ENCODE assay signal across 8 mouse cellular contexts in genomic region chr15:89122649-89123366, GRCm38 (mm10). TPM values are rescaled to one million over a fixed set of nuclear protein-coding genes. Genes with fewer than 3 reads are reported as not detected.
DNase-seq lines count a peak whose midpoint lies in the region; ATAC-seq and TF ChIP-seq lines count a peak whose summit lies in the region.

TSS of gene Tubgcp6 (minus strand) at chr15:89123112.

- 0 out of 2 replicates have a peak, but pooled peaks cover 2% of the 10 kb centered on the region for H3K36me3 ChIP-seq in heart, embryonic 11.5 days (ENCODE audit: control insufficient read depth, insufficient read depth, low read length)
- H3K36me3 ChIP-seq in kidney, embryonic 16.5 days (ENCODE audit: insufficient read depth, low read length) = peaks cover 9% of the 10 kb centered on the region; the same call in 1 of the 2 replicates
- H3K36me3 ChIP-seq in liver, adult 2 months (ENCODE audit: control insufficient read depth, insufficient read depth, low read length) = no peaks in the 10 kb centered on the region; the same call in 1 of the 2 replicates
- H3K36me3 ChIP-seq in myocyte (ENCODE audit: control insufficient read depth, insufficient read depth) = peaks cover 22% of the 10 kb centered on the region
- peaks cover 11% of the 10 kb centered on the region; the same call in 1 of the 2 replicates for H3K36me3 ChIP-seq in splenic B cell, adult 2 months (ENCODE audit: control insufficient read depth, insufficient read depth, low read length, poor library complexity, severe bottlenecking)

- H3K9ac ChIP-seq in heart, embryonic 11.5 days (ENCODE audit: low read depth, low read length) = peak within 1 kb of the TSS; percentile 90
- peak within 1 kb of the TSS; percentile 85 for H3K9ac ChIP-seq in kidney, embryonic 16.5 days (replicated peaks; ENCODE audit: low read length)
- H3K9ac ChIP-seq in liver, adult 2 months (ENCODE audit: low read depth, low read length) = peak within 1 kb of the TSS; percentile 89

- H3K4me2 ChIP-seq in heart, embryonic 11.5 days = peak within 1 kb of the TSS; percentile 71
- peak within 1 kb of the TSS; percentile 92 for H3K4me2 ChIP-seq in kidney, embryonic 16.5 days (replicated peaks; ENCODE audit: low read depth, low read length)
- peak within 1 kb of the TSS; percentile 97 for H3K4me2 ChIP-seq in myocyte (ENCODE audit: low read depth)

- H3K27ac ChIP-seq in heart, embryonic 11.5 days (ENCODE audit: low read depth, low read length) = peak within 1 kb of the TSS; percentile 73
- H3K27ac ChIP-seq in kidney, embryonic 16.5 days (ENCODE audit: low read length) = peak within 1 kb of the TSS; percentile 74
- H3K27ac ChIP-seq in liver, adult 2 months (replicated peaks; ENCODE audit: insufficient read depth, low read depth, low read length) = peak within 1 kb of the TSS; percentile 52

- 0 out of 2 replicates have a peak, but pooled peaks have one; percentile 50 for TF ChIP-seq POLR2A in liver, adult 2 months (IDR thresholded peaks at IDR 0.05; ENCODE audit: extremely low read depth, insufficient read depth, low read length)
- TF ChIP-seq POLR2A in myocyte (IDR thresholded peaks at IDR 0.05; ENCODE audit: insufficient read length, low read depth) = peak; percentile 94

- no peak for TF ChIP-seq CTCF in liver, adult 2 months (IDR thresholded peaks at IDR 0.05; ENCODE audit: low read depth, low read length)

- H3K9me3 ChIP-seq in heart, embryonic 11.5 days (replicated peaks; ENCODE audit: control insufficient read depth, low read length) = no peaks in the 10 kb centered on the region
- no peaks in the 10 kb centered on the region for H3K9me3 ChIP-seq in kidney, embryonic 16.5 days (ENCODE audit: low read length)

- peak; percentile 91 for ATAC-seq in erythroblast, adult 5-6 weeks (replicated peaks; ENCODE audit: low FRiP score, poor library complexity, severe bottlenecking)
- ATAC-seq in heart, embryonic 11.5 days (replicated peaks; ENCODE audit: insufficient number of reproducible peaks, low FRiP score, low TSS enrichment) = peak; percentile 78
- peak; percentile 80 for ATAC-seq in kidney, embryonic 16.5 days (ENCODE audit: low FRiP score, low TSS enrichment)

- peak within 1 kb of the TSS; percentile 95 for H3K4me3 ChIP-seq in heart, embryonic 11.5 days (ENCODE audit: low read depth, low read length)
- H3K4me3 ChIP-seq in kidney, embryonic 16.5 days (ENCODE audit: low read length) = peak within 1 kb of the TSS; percentile 95
- H3K4me3 ChIP-seq in liver, adult 2 months (ENCODE audit: insufficient read depth, low read depth, low read length) = peak within 1 kb of the TSS; percentile 93
- H3K4me3 ChIP-seq in myocyte = peak within 1 kb of the TSS; percentile 91

- WGBS in heart, embryonic 11.5 days (ENCODE audit: insufficient replicate concordance) = under 1% methylated on average over 47 of the region's 47 CpGs
- WGBS in kidney, embryonic 16.5 days = 0% methylated on average over 47 of the region's 47 CpGs
- WGBS in liver, adult 2 months = under 1% methylated on average over 47 of the region's 47 CpGs

- peak; percentile 97 to 98 for DNase-seq in B cell, adult 2 months
- peak; percentile 99 for DNase-seq in brain, adult 2 months (ENCODE audit: low read depth, low spot score)
- DNase-seq in liver, adult 2 months (ENCODE audit: extremely low read depth, low read depth, low spot score) = peak; percentile 77
- peak; percentile 94 for DNase-seq in splenic B cell, adult 2 months (ENCODE audit: low read depth, low spot score)

- peaks cover 14% of the 10 kb centered on the region; the same call in 1 of the 2 replicates for H3K79me2 ChIP-seq in liver, adult 2 months (ENCODE audit: control insufficient read depth, insufficient read depth, low read length)
- H3K79me2 ChIP-seq in myocyte (ENCODE audit: control insufficient read depth, insufficient read depth) = peaks cover 45% of the 10 kb centered on the region

- no peaks in the 10 kb centered on the region for H3K27me3 ChIP-seq in heart, embryonic 11.5 days (ENCODE audit: control insufficient read depth, insufficient read depth, low read length)
- H3K27me3 ChIP-seq in kidney, embryonic 16.5 days (ENCODE audit: insufficient read depth, low read length) = no peaks in the 10 kb centered on the region
- no peaks in the 10 kb centered on the region for H3K27me3 ChIP-seq in liver, adult 2 months (ENCODE audit: control insufficient read depth, insufficient read depth, low read length)
- H3K27me3 ChIP-seq in myocyte (ENCODE audit: control insufficient read depth, insufficient read depth, insufficient read length) = no peaks in the 10 kb centered on the region
- H3K27me3 ChIP-seq in splenic B cell, adult 2 months (ENCODE audit: control insufficient read depth, insufficient read depth, low read length, poor library complexity, severe bottlenecking) = no peaks in the 10 kb centered on the region

- H3K4me1 ChIP-seq in heart, embryonic 11.5 days (ENCODE audit: control insufficient read depth, insufficient read depth, low read length) = peaks cover 28% of the 10 kb centered on the region
- peaks cover 35% of the 10 kb centered on the region for H3K4me1 ChIP-seq in kidney, embryonic 16.5 days (ENCODE audit: insufficient read depth, low read length)
- peaks cover 14% of the 10 kb centered on the region for H3K4me1 ChIP-seq in liver, adult 2 months (ENCODE audit: control insufficient read depth, insufficient read depth, low read length)

- peak within 1 kb of the TSS; percentile 51 for H3ac ChIP-seq in myocyte (ENCODE audit: control insufficient read depth, insufficient read length)

TF ChIP-seq in myocyte, 11 proteins besides CTCF, POLR2A, EP300 and RAD21:
- no peak for TF ChIP-seq USF1 (IDR thresholded peaks at IDR 0.05; ENCODE audit: low read depth)
- no peak for TF ChIP-seq MYOD1 (IDR thresholded peaks at IDR 0.05; ENCODE audit: control insufficient read depth in 1 of 3, insufficient read length in 2 of 3, low read depth in 2 of 3)
- peak; percentile 96 for TF ChIP-seq SRF (IDR thresholded peaks at IDR 0.05; ENCODE audit: control insufficient read depth, insufficient read length, low read depth)
- no peak for TF ChIP-seq REST (IDR thresholded peaks at IDR 0.05; ENCODE audit: insufficient read depth, insufficient read length)
- TF ChIP-seq CEBPB (IDR thresholded peaks at IDR 0.05; ENCODE audit: insufficient read depth, poor library complexity, severe bottlenecking) = no peak
- TF ChIP-seq TCF3 (IDR thresholded peaks at IDR 0.05; ENCODE audit: insufficient read length, low read depth) = no peak
- TF ChIP-seq MYOG (IDR thresholded peaks at IDR 0.05; ENCODE audit: control insufficient read depth in 1 of 3, insufficient read depth in 1 of 3, insufficient read length in 2 of 3, low read depth in 2 of 3) = peak in 1 of 3 experiments; percentile 45
- peak; percentile 91 for TF ChIP-seq E2F4 (IDR thresholded peaks at IDR 0.05; ENCODE audit: insufficient read depth)
- no peak for TF ChIP-seq TCF12 (IDR thresholded peaks at IDR 0.05; ENCODE audit: insufficient read depth, poor library complexity, severe bottlenecking)
- no peak for TF ChIP-seq MAX (IDR thresholded peaks at IDR 0.05; ENCODE audit: low read depth)
- TF ChIP-seq POLR2AphosphoS2 (IDR thresholded peaks at IDR 0.05; ENCODE audit: insufficient read length, low read depth) = peak; percentile 96

RNA-seq across cellular contexts. Expression of gene Tubgcp6, which starts in this region (rescaled TPM):
- total RNA-seq in erythroblast, adult 5-6 weeks (2015; ENCODE audit: low replicate concordance) = 7.3 and 13.8 TPM in 2 replicates
- 15.3 and 21.2 TPM in 2 replicates for total RNA-seq in erythroblast, adult 5-6 weeks (2017; ENCODE audit: low replicate concordance)
- 13.1 and 14.1 TPM in 2 replicates for polyA plus RNA-seq in heart, embryonic 11.5 days (2014; fragmentation: Nextera tagmentation; extraction: Ambion mirVana)
- 14.7 and 17.8 TPM in 2 replicates for polyA plus RNA-seq in kidney, embryonic 16.5 days (2015; fragmentation: Nextera tagmentation; extraction: Ambion mirVana)
- total RNA-seq in liver, adult 2 months (2014; rRNA removed) = 6.5 and 7.5 TPM in 2 replicates
- 9.1 and 13.2 TPM in 2 replicates for polyA plus RNA-seq in liver, adult 2 months (2012; rRNA removed)
- 15.0 TPM for polyA plus RNA-seq in myocyte (2012; fragmentation: generic; extraction: Trizol)

Comparison
In these comparisons a context has a peak if more than half of its experiments do, and no peak if none do; other contexts are left out.
1. Peak in every context shown above with its lines: DNase-seq, ATAC-seq, H3K4me3 ChIP-seq and H3K27ac ChIP-seq.